Mouse (Mus musculus): ENCODE data around the gene Nek1. TPM values are rescaled to one million over a fixed set of nuclear protein-coding genes. Genes with fewer than 3 reads are reported as not detected.

The Nek1 gene
- total and polyA plus RNA-seq, 3 experiments, result 8.9 to 35.3 (median 15.6) TPM

DNA sequence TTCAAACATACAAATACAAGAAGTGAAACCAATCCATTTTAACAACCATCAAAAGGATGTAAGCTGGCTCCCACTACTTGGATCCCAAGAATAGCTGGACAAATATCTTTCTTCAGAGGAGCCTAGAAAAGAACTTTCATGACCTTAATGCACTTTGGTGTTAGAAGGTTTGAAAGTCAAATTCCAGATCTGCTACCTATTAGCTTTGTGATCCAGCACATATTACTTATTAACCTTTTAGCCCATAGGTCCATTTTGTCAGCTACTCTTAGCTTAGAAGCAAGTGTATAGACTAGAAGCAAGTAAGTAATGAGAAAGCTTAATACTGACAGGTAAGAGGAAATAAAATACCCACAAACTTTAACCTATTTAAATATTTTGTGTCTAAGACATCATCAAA lies 45.5 kb upstream of the Nek1 start:
- Histone ChIP-seq H3K4me1 (ENCODE audit: control insufficient read depth in 1 of 2, insufficient read depth in 2 of 2, low read length in 2 of 2) (peaks cover 12 to 33% of the 10 kb centered on the region in 2 experiments), H3K79me2 (ENCODE audit: control insufficient read depth, insufficient read depth, low read length, poor library complexity) (peaks cover 40% of the 10 kb centered on the region), H3K36me3 (ENCODE audit: control insufficient read depth in 1 of 2, insufficient read depth in 2 of 2, low read length in 2 of 2) (peaks cover 0 to 42% of the 10 kb centered on the region in 2 experiments), H3K4me3 (ENCODE audit: control insufficient read depth in 1 of 2, insufficient read depth in 1 of 2, low read depth in 2 of 2, low read length in 2 of 2) (no peak overlapping the region), H3K27ac (ENCODE audit: control insufficient read depth, low read depth, low read length) (no peak overlapping the region), H3K27me3 (ENCODE audit: control insufficient read depth in 1 of 2, insufficient read depth in 2 of 2, low read length in 2 of 2) (no peaks in the 10 kb centered on the region), H3K9ac (ENCODE audit: control insufficient read depth, low read depth, low read length, poor library complexity, severe bottlenecking) (no peak overlapping the region), H3K9me3 (replicated peaks; ENCODE audit: insufficient read depth, low read length) (no peaks in the 10 kb centered on the region)
- TF ChIP-seq ZMIZ1 (IDR thresholded peaks at IDR 0.05; ENCODE audit: low read depth, low read length) (no peak), MEF2A (IDR thresholded peaks at IDR 0.05; ENCODE audit: extremely low read depth, insufficient replicate concordance, low read depth, low read length, poor library complexity, severe bottlenecking) (no peak), RAD21 (IDR thresholded peaks at IDR 0.05; ENCODE audit: low read depth, low read length) (no peak), SMC3 (IDR thresholded peaks at IDR 0.05; ENCODE audit: low read depth, low read length) (no peak), BHLHE40 (IDR thresholded peaks at IDR 0.05; ENCODE audit: borderline replicate concordance, low read depth, low read length) (no peak), NRF1 (IDR thresholded peaks at IDR 0.05; ENCODE audit: insufficient read depth, low read depth, low read length, poor library complexity, severe bottlenecking) (no peak), NELFE (IDR thresholded peaks at IDR 0.05; ENCODE audit: low read depth, low read length) (no peak)
- DNase-seq (ENCODE audit: low read depth, low spot score), result no peak

DNA sequence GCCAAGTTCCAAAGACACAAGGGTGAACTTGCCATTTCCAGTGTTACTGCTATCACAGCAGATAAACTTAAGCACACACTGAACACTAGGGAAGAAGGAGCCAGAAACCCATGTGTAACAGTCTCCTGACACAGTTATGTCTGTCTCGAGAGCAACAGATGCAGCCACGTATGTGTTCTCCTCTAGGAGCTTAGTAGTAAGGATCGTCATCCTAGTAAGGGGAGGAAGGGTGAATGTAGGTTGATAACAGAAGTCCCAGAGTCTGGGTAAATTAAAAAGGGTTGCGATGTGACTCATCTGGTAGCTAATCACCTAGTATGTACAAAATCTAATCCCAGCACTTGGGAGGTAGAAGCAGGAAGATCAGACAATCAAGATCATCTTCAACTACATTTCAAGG lies 43.1 kb upstream of the Nek1 start:
- no peaks in the 10 kb centered on the region for H3K9me3 ChIP-seq (replicated peaks; ENCODE audit: insufficient read depth, low read length)
- peak; percentile 85 for DNase-seq (ENCODE audit: low read depth, low spot score)
- H3K79me2 ChIP-seq (ENCODE audit: control insufficient read depth, insufficient read depth, low read length, poor library complexity), result peaks cover 39% of the 10 kb centered on the region
- no peaks in the 10 kb centered on the region for H3K27me3 ChIP-seq (ENCODE audit: control insufficient read depth in 1 of 2, insufficient read depth in 2 of 2, low read length in 2 of 2)
- H3K36me3 ChIP-seq (ENCODE audit: control insufficient read depth in 1 of 2, insufficient read depth in 2 of 2, low read length in 2 of 2), result peaks cover 0 to 43% of the 10 kb centered on the region in 2 experiments
- no peak overlapping the region for H3K9ac ChIP-seq (ENCODE audit: control insufficient read depth, low read depth, low read length, poor library complexity, severe bottlenecking)
- H3K4me3 ChIP-seq (ENCODE audit: control insufficient read depth in 1 of 2, insufficient read depth in 1 of 2, low read depth in 2 of 2, low read length in 2 of 2), result no peak overlapping the region
- peak overlapping the region; percentile 53 for H3K27ac ChIP-seq (ENCODE audit: control insufficient read depth, low read depth, low read length)
- H3K4me1 ChIP-seq (ENCODE audit: control insufficient read depth in 1 of 2, insufficient read depth in 2 of 2, low read length in 2 of 2), result peaks cover 12 to 32% of the 10 kb centered on the region in 2 experiments
- TF ChIP-seq NELFE (IDR thresholded peaks at IDR 0.05; ENCODE audit: low read depth, low read length) (no peak), KAT2A (conservative IDR thresholded peaks at IDR 0.05; ENCODE audit: low read depth, low read length) (no peak), CTCF (IDR thresholded peaks at IDR 0.05 in 2 of 3, conservative IDR thresholded peaks at IDR 0.05 in 1 of 3; ENCODE audit: control insufficient read depth in 1 of 3, insufficient read depth in 1 of 3, low read depth in 2 of 3, low read length in 3 of 3, poor library complexity in 1 of 3, severe bottlenecking in 1 of 3) (no peak), USF1 (IDR thresholded peaks at IDR 0.05; ENCODE audit: low read depth, low read length) (no peak), MXI1 (IDR thresholded peaks at IDR 0.05; ENCODE audit: low read depth, low read length) (peak; percentile 77), POLR2AphosphoS5 (IDR thresholded peaks at IDR 0.05; ENCODE audit: borderline replicate concordance, low read depth, low read length) (no peak), MAZ (IDR thresholded peaks at IDR 0.05; ENCODE audit: low read depth, low read length) (no peak), CHD2 (IDR thresholded peaks at IDR 0.05; ENCODE audit: low read length) (no peak), SMC3 (IDR thresholded peaks at IDR 0.05; ENCODE audit: low read depth, low read length) (no peak), BHLHE40 (IDR thresholded peaks at IDR 0.05; ENCODE audit: borderline replicate concordance, low read depth, low read length) (no peak; the same call in 1 of the 2 replicates), E2F4 (IDR thresholded peaks at IDR 0.05; ENCODE audit: borderline replicate concordance, low read depth, low read length) (no peak), RAD21 (IDR thresholded peaks at IDR 0.05; ENCODE audit: low read depth, low read length) (no peak), TBP (IDR thresholded peaks at IDR 0.05; ENCODE audit: low read depth, low read length) (no peak), MYC (IDR thresholded peaks at IDR 0.05; ENCODE audit: low read depth, low read length) (peak; percentile 57; the same call in 1 of the 2 replicates), ZC3H11A (IDR thresholded peaks at IDR 0.05; ENCODE audit: low read depth, low read length) (no peak), MAX (IDR thresholded peaks at IDR 0.05; ENCODE audit: low read length) (no peak), ZMIZ1 (IDR thresholded peaks at IDR 0.05; ENCODE audit: low read depth, low read length) (no peak), MEF2A (IDR thresholded peaks at IDR 0.05; ENCODE audit: extremely low read depth, insufficient replicate concordance, low read depth, low read length, poor library complexity, severe bottlenecking) (no peak), ETS1 (IDR thresholded peaks at IDR 0.05; ENCODE audit: low read depth, low read length) (peak; percentile 93), POLR2A (IDR thresholded peaks at IDR 0.05; ENCODE audit: control insufficient read depth in 1 of 2, insufficient read depth in 1 of 2, low read depth in 1 of 2, low read length in 2 of 2, poor library complexity in 1 of 2) (no peak), ELF1 (IDR thresholded peaks at IDR 0.05; ENCODE audit: low read depth, low read length) (no peak), GABPA (IDR thresholded peaks at IDR 0.05; ENCODE audit: low read depth, low read length) (no peak), UBTF (IDR thresholded peaks at IDR 0.05; ENCODE audit: borderline replicate concordance, insufficient read depth, low read depth, low read length) (no peak), ZKSCAN1 (IDR thresholded peaks at IDR 0.05; ENCODE audit: low read depth, low read length) (no peak), TCF12 (IDR thresholded peaks at IDR 0.05; ENCODE audit: low read depth, low read length) (peak; percentile 88), HCFC1 (IDR thresholded peaks at IDR 0.05; ENCODE audit: low read depth, low read length) (no peak), MAFK (IDR thresholded peaks at IDR 0.05; ENCODE audit: borderline replicate concordance, low read depth, low read length) (no peak), ZNF384 (IDR thresholded peaks at IDR 0.05; ENCODE audit: low read depth, low read length) (no peak), JUND (IDR thresholded peaks at IDR 0.05; ENCODE audit: low read depth, low read length) (0 out of 2 replicates have a peak, but pooled peaks have one; percentile 46)

All from MEL (cell line).